Comparison of ENCODE assay signal across 30 mouse cellular contexts in the genomic region with DNA sequence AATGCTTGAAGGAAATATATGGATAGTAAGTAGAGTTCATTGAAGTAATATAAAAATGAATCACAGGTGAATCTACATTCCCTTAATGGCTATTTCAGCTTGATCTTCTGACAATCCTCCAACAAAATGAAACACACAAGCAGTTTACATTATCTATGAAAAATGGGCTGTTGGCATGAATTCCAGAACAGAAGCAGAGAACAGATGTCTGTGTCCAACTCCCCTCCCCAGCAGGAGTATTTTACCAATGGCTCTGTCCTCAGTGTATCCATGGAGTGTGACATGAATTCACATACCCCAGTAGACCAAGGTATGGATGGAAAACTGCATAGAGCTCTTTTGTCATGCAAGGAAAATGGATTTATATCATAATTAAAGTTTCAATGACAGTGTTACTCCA.
A peak's percentile ranks its signal among the peaks of the same experiment; 100 is the strongest.
DNase-seq lines count a peak whose midpoint lies in the region; ATAC-seq and TF ChIP-seq lines count a peak whose summit lies in the region.
"Had no signal": no experiment of that assay in that cellular context is flagged by ENCODE, and none has a peak within 500 bp of the region (broad histone marks: within the 10 kb centered on the region; RNA-seq: fewer than 3 reads in every experiment).

No protein-coding gene starts in this region.

- DNase-seq in layer of hippocampus, adult 2 months (ENCODE audit: low spot score in 2 of 2): peak; percentile 13 to 14
- no peak for DNase-seq in layer of hippocampus, adult 9-11 months
- DNase-seq in brain, embryonic 14.5 days (ENCODE audit: low read depth): peak; percentile 42
- peak; percentile 11 for DNase-seq in cerebellum, adult 11-12 months
- DNase-seq in cerebellum, postnatal 10 days: peak; percentile 63
- no peak for DNase-seq in embryo, embryonic 11 days
- DNase-seq: adrenal gland, adult 2 months; B cell, adult 2 months; gastrocnemius, adult 2 months; gastrocnemius, postnatal 36 days; heart, adult 18-20 months; heart, postnatal 36 days; kidney, adult 9 months; kidney, postnatal 10 days; lung, postnatal 36 days; retina, postnatal 1 day; right cerebral cortex, postnatal 14 days had no signal

- TF ChIP-seq CTCF in layer of hippocampus, adult 2 months (conservative IDR thresholded peaks at IDR 0.05): no peak
- no peak for TF ChIP-seq CTCF in brain, embryonic 14.5 days (IDR thresholded peaks at IDR 0.05; ENCODE audit: borderline replicate concordance, extremely low read depth, insufficient read depth, insufficient read length)

- TF ChIP-seq POLR2A in brain, embryonic 14.5 days (IDR thresholded peaks at IDR 0.05; ENCODE audit: borderline replicate concordance, extremely low read depth, insufficient read depth, insufficient read length, poor library complexity, severe bottlenecking): no peak

- no peaks in the 10 kb centered on the region for H3K27me3 ChIP-seq in midbrain, embryonic 16.5 days (ENCODE audit: control insufficient read depth, insufficient read depth, low read depth, low read length)
- H3K27me3 ChIP-seq: embryonic facial prominence, embryonic 15.5 days; forebrain, embryonic 13.5 days; hindbrain, embryonic 13.5 days; liver, embryonic 15.5 days; lung, embryonic 15.5 days; midbrain, embryonic 12.5 days; stomach, embryonic 15.5 days had no signal

- H3K9me3 ChIP-seq in midbrain, embryonic 16.5 days (replicated peaks; ENCODE audit: control insufficient read depth, low read length, poor library complexity, severe bottlenecking): peaks cover 4% of the 10 kb centered on the region; the same call in 1 of the 2 replicates
- H3K9me3 ChIP-seq: embryonic facial prominence, embryonic 10.5 days; embryonic facial prominence, embryonic 15.5 days; forebrain, embryonic 13.5 days; hindbrain, embryonic 13.5 days; limb, embryonic 12.5 days; liver, embryonic 15.5 days; lung, embryonic 15.5 days; midbrain, embryonic 12.5 days; stomach, embryonic 15.5 days had no signal

- no peak overlapping the region for H3K4me2 ChIP-seq in midbrain, embryonic 16.5 days (ENCODE audit: low read length)
- H3K4me2 ChIP-seq: embryonic facial prominence, embryonic 15.5 days; forebrain, embryonic 13.5 days; heart, embryonic 11.5 days; hindbrain, embryonic 13.5 days; limb, embryonic 12.5 days; liver, embryonic 15.5 days; lung, embryonic 15.5 days; midbrain, embryonic 12.5 days; stomach, embryonic 15.5 days had no signal

- H3K36me3 ChIP-seq in midbrain, embryonic 16.5 days (ENCODE audit: control insufficient read depth, insufficient read depth, low read length): no peaks in the 10 kb centered on the region
- H3K36me3 ChIP-seq: embryonic facial prominence, embryonic 10.5 days; embryonic facial prominence, embryonic 15.5 days; hindbrain, embryonic 13.5 days; limb, embryonic 12.5 days; liver, embryonic 15.5 days; lung, embryonic 15.5 days; midbrain, embryonic 12.5 days; stomach, embryonic 15.5 days had no signal

- no peak overlapping the region for H3K27ac ChIP-seq in layer of hippocampus, adult 2 months
- H3K27ac ChIP-seq in midbrain, embryonic 16.5 days (ENCODE audit: low read length): no peak overlapping the region
- H3K27ac ChIP-seq: embryonic facial prominence, embryonic 10.5 days; embryonic facial prominence, embryonic 15.5 days; forebrain, embryonic 13.5 days; gastrocnemius, adult 2 months; hindbrain, embryonic 13.5 days; limb, embryonic 12.5 days; liver, embryonic 15.5 days; lung, embryonic 15.5 days; midbrain, embryonic 12.5 days; stomach, embryonic 15.5 days had no signal

- H3K4me1 ChIP-seq in midbrain, embryonic 16.5 days (ENCODE audit: control insufficient read depth, insufficient read depth, low read length): no peaks in the 10 kb centered on the region
- H3K4me1 ChIP-seq: liver, embryonic 15.5 days had no signal

- H3K9ac ChIP-seq in midbrain, embryonic 16.5 days (ENCODE audit: low read depth, low read length): no peak overlapping the region
- H3K9ac ChIP-seq: embryonic facial prominence, embryonic 15.5 days; forebrain, embryonic 13.5 days; hindbrain, embryonic 13.5 days; limb, embryonic 12.5 days; liver, embryonic 15.5 days; lung, embryonic 15.5 days; midbrain, embryonic 12.5 days; stomach, embryonic 15.5 days had no signal

- no peak overlapping the region for H3K4me3 ChIP-seq in layer of hippocampus, adult 2 months
- H3K4me3 ChIP-seq in midbrain, embryonic 16.5 days (ENCODE audit: low read depth, low read length): no peak overlapping the region
- H3K4me3 ChIP-seq: embryonic facial prominence, embryonic 10.5 days; embryonic facial prominence, embryonic 15.5 days; forebrain, embryonic 13.5 days; gastrocnemius, adult 2 months; hindbrain, embryonic 13.5 days; limb, embryonic 12.5 days; liver, embryonic 15.5 days; lung, embryonic 15.5 days; midbrain, embryonic 12.5 days; stomach, embryonic 15.5 days had no signal

- ATAC-seq in megakaryocyte-erythroid progenitor cell, adult 5-6 weeks (replicated peaks; ENCODE audit: low FRiP score, low TSS enrichment, poor library complexity, severe bottlenecking): no peak
- ATAC-seq in midbrain, embryonic 16.5 days: no peak
- ATAC-seq: forebrain, embryonic 13.5 days; intestine, postnatal 0 days had no signal

Comparison
In these comparisons a context has a peak if more than half of its experiments do, and no peak if none do; other contexts are left out.
1. DNase-seq: peak in layer of hippocampus, adult 2 months (2 of 2), brain, embryonic 14.5 days (single experiment), cerebellum, adult 11-12 months (single experiment) and cerebellum, postnatal 10 days (2 of 2); none in layer of hippocampus, adult 9-11 months (single experiment) and embryo, embryonic 11 days (single experiment).